Mouse (Mus musculus) midbrain, embryonic 11.5 days (tissue): Measurements from ENCODE around the gene Kmt5c. TPM values are rescaled to one million over a fixed set of nuclear protein-coding genes. Genes with fewer than 3 reads are reported as not detected.

Experiments
- ATAC-seq: fragments of 200-750 bp; cut with Nextera tagmentation; 2 replicates; pipeline ENCODE4 v1.8.0; 2017; ENCODE audit warnings: moderate TSS enrichment, moderate library complexity; ENCODE audit not compliant: low FRiP score
- DNase-seq: peaks from one replicate; pipeline ENCODE4 v3.0.0; 2015; ENCODE audit warnings: low spot score; ENCODE audit errors: missing footprints
- H3K27ac ChIP-seq: fragments of 300-500 bp; sonication (generic); 2 replicates; pipeline ENCODE4 v1.5.1; 2014; ENCODE audit warnings: low read depth, low read length
- H3K27me3 ChIP-seq: fragments of 300-500 bp; sonication (generic); 2 replicates; pipeline ENCODE4 v1.6.1; 2014; ENCODE audit warnings: mild to moderate bottlenecking, low read length, moderate library complexity, mixed read lengths; ENCODE audit not compliant: control insufficient read depth, insufficient read depth
- H3K36me3 ChIP-seq: fragments of 300-500 bp; sonication (generic); 2 replicates; pipeline ENCODE4 v1.6.1; 2014; ENCODE audit warnings: mild to moderate bottlenecking, low read length, moderate library complexity, mixed read lengths; ENCODE audit not compliant: control insufficient read depth, insufficient read depth
- H3K4me1 ChIP-seq: fragments of 300-500 bp; sonication (generic); 2 replicates; pipeline ENCODE4 v1.6.1; 2014; ENCODE audit warnings: low read length; ENCODE audit not compliant: control insufficient read depth, insufficient read depth
- H3K4me2 ChIP-seq: fragments of 300-500 bp; sonication (generic); 2 replicates; pipeline ENCODE4 v1.6.1; 2014; ENCODE audit warnings: mild to moderate bottlenecking, moderate library complexity
- H3K4me3 ChIP-seq: fragments of 300-500 bp; sonication (generic); 2 replicates; pipeline ENCODE4 v1.5.1; 2014; ENCODE audit warnings: low read depth, low read length
- H3K9ac ChIP-seq: fragments of 300-500 bp; sonication (generic); 2 replicates; pipeline ENCODE4 v1.6.1; 2014; ENCODE audit warnings: low read length
- H3K9me3 ChIP-seq: fragments of 300-500 bp; sonication (generic); 2 replicates; pipeline ENCODE4 v1.6.1; 2016; ENCODE audit warnings: low read length; ENCODE audit not compliant: control insufficient read depth
- WGBS: fragments of 180-500 bp; shearing (Covaris S2); extraction: QIAGEN DNeasy Blood & Tissue Kit; methylation state at CpG from one replicate; pipeline ENCODE4 v1.1.7; 2014; 5-methylcytosine and 5-hydroxymethylcytosine counted together
- polyA plus RNA-seq: library from polyadenylated mRNA; unstranded; fragments of >200 nt; fragmentation: Nextera tagmentation; extraction: Ambion mirVana; gene quantifications from 2 replicates; pipeline ENCODE4 v1.2.1, GENCODE M21; 2014

Kmt5c gene
- 65.4 and 71.5 TPM in 2 replicates for polyA plus RNA-seq

- H3K9me3 ChIP-seq, result no peaks in the 10 kb centered on the region
- H3K27ac ChIP-seq, result peak within 1 kb of the TSS; percentile 73
- peak; percentile 99 for DNase-seq
- WGBS, result under 1% methylated on average over 43 of the region's 44 CpGs
- H3K4me3 ChIP-seq, result peak within 1 kb of the TSS; percentile 58
- H3K36me3 ChIP-seq, result no peaks in the 10 kb centered on the region
- peak within 1 kb of the TSS; percentile 84 for H3K9ac ChIP-seq
- ATAC-seq, result peak; percentile 97
- H3K27me3 ChIP-seq, result no peaks in the 10 kb centered on the region
- H3K4me1 ChIP-seq, result peaks cover 19% of the 10 kb centered on the region
- peak within 1 kb of the TSS; percentile 59 for H3K4me2 ChIP-seq
These were observed at the start of gene Kmt5c for GRCm38 (mm10) chr7:4739544-4740275. Kmt5c (plus strand) TSS chr7:4740115.

- peak; percentile 99 for DNase-seq
- peak; percentile 92 for ATAC-seq
- under 1% methylated on average over 11 of the region's 18 CpGs for WGBS
These were observed 49.5 kb upstream of the Kmt5c start, which contains the start of gene Brsk1 for GRCm38 (mm10) chr7:4690387-4690786. Brsk1 (plus strand) TSS chr7:4690604.

GRCm38 (mm10) chr7:4690951-4691653, 48.8 kb upstream of the Kmt5c start:
- Histone ChIP-seq H3K9ac (peak overlapping the region; percentile 100), H3K4me2 (peak overlapping the region; percentile 79), H3K27me3 (no peaks in the 10 kb centered on the region), H3K4me3 (peak overlapping the region; percentile 100), H3K9me3 (no peaks in the 10 kb centered on the region), H3K4me1 (peaks cover 8% of the 10 kb centered on the region), H3K36me3 (peaks cover 15% of the 10 kb centered on the region), H3K27ac (peak overlapping the region; percentile 95)
- WGBS, result 11% methylated on average over 16 of the region's 35 CpGs
- ATAC-seq, result peak; percentile 80
- DNase-seq, result peak; percentile 94

More at GRCm38 (mm10) chr7:4690387-4690786, 49.5 kb upstream of the Kmt5c start, which contains the start of gene Brsk1:
- H3K27me3 ChIP-seq, result no peaks in the 10 kb centered on the region
- H3K4me1 ChIP-seq, result peaks cover 8% of the 10 kb centered on the region
- peak within 1 kb of the TSS; percentile 95 for H3K27ac ChIP-seq
- peak within 1 kb of the TSS; percentile 100 for H3K4me3 ChIP-seq
- H3K36me3 ChIP-seq, result peaks cover 12% of the 10 kb centered on the region
- H3K9me3 ChIP-seq, result no peaks in the 10 kb centered on the region
- peak within 1 kb of the TSS; percentile 79 for H3K4me2 ChIP-seq
- peak within 1 kb of the TSS; percentile 100 for H3K9ac ChIP-seq

GRCm38 (mm10) chr7:4693004-4693403, 46.9 kb upstream of the Kmt5c start:
- Histone ChIP-seq H3K4me3 (no peak overlapping the region), H3K27me3 (no peaks in the 10 kb centered on the region), H3K4me1 (peaks cover 8% of the 10 kb centered on the region), H3K36me3 (peaks cover 18% of the 10 kb centered on the region), H3K27ac (no peak overlapping the region), H3K9ac (no peak overlapping the region), H3K4me2 (no peak overlapping the region), H3K9me3 (no peaks in the 10 kb centered on the region)
- DNase-seq (peak; percentile 60), ATAC-seq (no peak)
- WGBS, result 64% methylated on average over 6 of the region's 6 CpGs

- no peak overlapping the region for H3K9ac ChIP-seq
- 44% methylated on average over 8 of the region's 8 CpGs for WGBS
- peaks cover 17% of the 10 kb centered on the region for H3K36me3 ChIP-seq
- H3K27ac ChIP-seq, result no peak overlapping the region
- no peak overlapping the region for H3K4me2 ChIP-seq
- H3K27me3 ChIP-seq, result no peaks in the 10 kb centered on the region
- peaks cover 3% of the 10 kb centered on the region; the same call in 1 of the 2 replicates for H3K4me1 ChIP-seq
- H3K4me3 ChIP-seq, result no peak overlapping the region
- ATAC-seq (0 out of 2 replicates have a peak, but pooled peaks have one; percentile 56), DNase-seq (no peak)
- no peaks in the 10 kb centered on the region for H3K9me3 ChIP-seq
These were observed 37.6 kb upstream of the Kmt5c start for GRCm38 (mm10) chr7:4702334-4702733.

- H3K36me3 ChIP-seq, result peaks cover 18% of the 10 kb centered on the region
These were observed 36.7 kb upstream of the Kmt5c start for GRCm38 (mm10) chr7:4703195-4703594.

GRCm38 (mm10) chr7:4705098-4705497, 34.8 kb upstream of the Kmt5c start:
- no peak for ATAC-seq
- H3K4me1 ChIP-seq, result peaks cover 3% of the 10 kb centered on the region; the same call in 1 of the 2 replicates
- H3K36me3 ChIP-seq, result peaks cover 23% of the 10 kb centered on the region
- H3K9ac ChIP-seq, result no peak overlapping the region
- no peaks in the 10 kb centered on the region for H3K27me3 ChIP-seq
- peak; percentile 94 for DNase-seq
- H3K9me3 ChIP-seq, result no peaks in the 10 kb centered on the region
- H3K4me2 ChIP-seq, result no peak overlapping the region
- H3K27ac ChIP-seq, result no peak overlapping the region; the same call in 1 of the 2 replicates
- H3K4me3 ChIP-seq, result no peak overlapping the region
- WGBS, result 38% methylated on average over 18 of the region's 18 CpGs

More at GRCm38 (mm10) chr7:4703195-4703594, 36.7 kb upstream of the Kmt5c start:
- DNase-seq (no peak), ATAC-seq (no peak)
- Histone ChIP-seq H3K9ac (no peak overlapping the region), H3K4me2 (no peak overlapping the region), H3K27me3 (no peaks in the 10 kb centered on the region), H3K4me1 (peaks cover 3% of the 10 kb centered on the region; the same call in 1 of the 2 replicates), H3K9me3 (no peaks in the 10 kb centered on the region), H3K27ac (no peak overlapping the region), H3K4me3 (no peak overlapping the region)
- WGBS, result 96% methylated on average over 7 of the region's 7 CpGs

- Histone ChIP-seq H3K9me3 (no peaks in the 10 kb centered on the region), H3K4me2 (no peak overlapping the region), H3K9ac (no peak overlapping the region), H3K27ac (no peak overlapping the region), H3K27me3 (no peaks in the 10 kb centered on the region), H3K4me3 (no peak overlapping the region), H3K4me1 (no peaks in the 10 kb centered on the region), H3K36me3 (peaks cover 28% of the 10 kb centered on the region)
- DNase-seq (no peak), ATAC-seq (no peak)
- WGBS, result 84% methylated on average over 3 of the region's 3 CpGs
These were observed 27.3 kb upstream of the Kmt5c start for GRCm38 (mm10) chr7:4712594-4712993.

GRCm38 (mm10) chr7:4716955-4717354, 23.0 kb upstream of the Kmt5c start:
- H3K27me3 ChIP-seq, result no peaks in the 10 kb centered on the region
- peaks cover 14% of the 10 kb centered on the region for H3K36me3 ChIP-seq
- WGBS, result 67% methylated on average over 6 of the region's 6 CpGs

More at GRCm38 (mm10) chr7:4716955-4717354, 23.0 kb upstream of the Kmt5c start:
- ATAC-seq (no peak), DNase-seq (no peak)
- Histone ChIP-seq H3K4me3 (no peak overlapping the region), H3K4me1 (no peaks in the 10 kb centered on the region), H3K4me2 (no peak overlapping the region), H3K9me3 (no peaks in the 10 kb centered on the region), H3K9ac (no peak overlapping the region), H3K27ac (no peak overlapping the region)
